Mouse (Mus musculus) lung, postnatal 0 days (tissue): ENCODE measurements at regions not wholly inside any gene's neighbourhood (a gene's known extent, or its start where the extent isn't known, plus 50 kb on each side); places are given as distances from the start of the nearest gene placed in this dataset.

Experiments
- CTCF ChIP-seq: IDR thresholded peaks from 2 replicates; pipeline ENCODE4 v1.5.1; 2016; ENCODE audit warnings: antibody characterized with exemption, mild to moderate bottlenecking
- EP300 ChIP-seq: IDR thresholded peaks from 2 replicates; pipeline ENCODE4 v1.6.1; 2016; ENCODE audit warnings: antibody characterized with exemption, mild to moderate bottlenecking, control low read depth

DNA sequence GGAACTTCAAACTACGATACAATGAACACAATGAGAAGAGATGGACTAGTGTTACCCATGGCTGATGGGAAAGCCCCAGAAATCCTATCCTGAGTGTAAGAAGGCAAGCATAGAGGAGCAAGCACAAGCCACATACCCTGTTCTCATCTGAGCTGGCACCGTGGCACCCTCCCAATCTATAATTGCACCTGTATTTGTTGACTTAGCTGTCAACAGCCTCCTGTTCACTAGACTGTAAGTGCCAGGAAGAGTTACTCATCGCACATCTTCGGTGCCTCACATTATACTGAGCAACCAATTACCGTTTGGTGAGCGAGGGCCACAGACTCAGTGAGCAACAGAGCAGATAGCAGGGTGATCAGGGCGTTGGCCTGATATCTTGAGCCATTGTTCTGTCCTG lies 239.9 kb downstream of the Drd1 start:
- no peak for TF ChIP-seq EP300
- no peak for TF ChIP-seq CTCF
